Mouse (Mus musculus) testis, adult 2 months (tissue): ENCODE data around the gene Treh. TPM values are rescaled to one million over a fixed set of nuclear protein-coding genes. Genes with fewer than 3 reads are reported as not detected.

Experiments used
- H3K27ac ChIP-seq: fragments of 200-500 bp; 2 replicates; pipeline ENCODE4 v1.5.1; 2012; ENCODE audit warnings: low read depth, low read length; ENCODE audit not compliant: control insufficient read depth, insufficient read depth
- H3K27me3 ChIP-seq: fragments of 200-500 bp; 2 replicates; pipeline ENCODE4 v1.6.1; 2012; ENCODE audit warnings: mild to moderate bottlenecking, low read length, moderate library complexity; ENCODE audit not compliant: control insufficient read depth, insufficient read depth
- H3K36me3 ChIP-seq: fragments of 200-500 bp; 2 replicates; pipeline ENCODE4 v1.6.1; 2012; ENCODE audit warnings: mild to moderate bottlenecking, low read length; ENCODE audit not compliant: control insufficient read depth, insufficient read depth
- H3K4me1 ChIP-seq: fragments of 200-500 bp; 2 replicates; pipeline ENCODE4 v1.6.1; 2012; ENCODE audit warnings: low read length; ENCODE audit not compliant: control insufficient read depth, insufficient read depth
- H3K4me3 ChIP-seq: fragments of 200-500 bp; 2 replicates; pipeline ENCODE4 v1.5.1; 2012; ENCODE audit warnings: low read depth, mild to moderate bottlenecking, low read length, moderate library complexity, mixed read lengths; ENCODE audit not compliant: control insufficient read depth
- CTCF ChIP-seq: fragments of 200-500 bp; IDR thresholded peaks from 2 replicates; pipeline ENCODE4 v1.5.1; 2012; ENCODE audit warnings: low read depth, mild to moderate bottlenecking, inconsistent platforms, low read length, moderate library complexity; ENCODE audit not compliant: control insufficient read depth, insufficient read depth, insufficient replicate concordance
- POLR2A ChIP-seq: fragments of 200-500 bp; IDR thresholded peaks from 2 replicates; pipeline ENCODE4 v1.6.1; 2012; ENCODE audit warnings: low read depth, mild to moderate bottlenecking, inconsistent platforms, low read length, moderate library complexity; ENCODE audit not compliant: control insufficient read depth
- polyA plus RNA-seq: library from polyadenylated mRNA; depleted of rRNA; stranded (reverse); fragments of >200 nt; gene quantifications from 2 replicates; pipeline ENCODE4 v1.2.3, GENCODE M21; 2012

Gene Treh
- polyA plus RNA-seq, 1 experiment = not detected

- Histone ChIP-seq H3K4me3 (no peak overlapping the region), H3K36me3 (no peaks in the 10 kb centered on the region), H3K4me1 (peaks cover 8% of the 10 kb centered on the region), H3K27ac (no peak overlapping the region), H3K27me3 (no peaks in the 10 kb centered on the region)
- no peak for TF ChIP-seq CTCF
- no peak for TF ChIP-seq POLR2A
Measured at GRCm38 (mm10) chr9:44648881-44649281, 24.2 kb upstream of the Treh start.

DNA sequence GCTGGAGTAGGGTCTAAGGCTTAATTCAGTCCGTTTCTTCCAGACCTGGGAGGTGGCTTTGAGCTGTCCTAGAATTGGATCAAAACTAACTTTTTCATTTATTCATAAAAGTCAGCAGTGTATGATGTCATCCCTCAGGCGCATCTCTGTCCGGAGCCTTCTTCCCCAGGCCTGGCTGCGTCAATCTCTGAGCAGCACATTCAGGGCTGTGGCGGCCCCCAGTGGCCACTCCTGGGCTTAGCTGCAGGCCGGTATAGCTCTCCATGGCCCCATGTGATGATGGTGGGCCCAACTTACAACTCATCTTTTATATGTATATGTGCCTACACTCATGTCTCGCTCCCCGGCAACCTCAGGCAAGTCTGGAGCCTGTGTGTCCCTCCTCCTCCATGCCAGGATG is 21.0 kb upstream of the Treh start:
- H3K36me3 ChIP-seq = no peaks in the 10 kb centered on the region
- TF ChIP-seq CTCF = peak; percentile 70; the same call in 1 of the 2 replicates
- no peak for TF ChIP-seq POLR2A
- no peaks in the 10 kb centered on the region for H3K27me3 ChIP-seq
- H3K4me1 ChIP-seq = peaks cover 2% of the 10 kb centered on the region
- H3K4me3 ChIP-seq = no peak overlapping the region
- no peak overlapping the region for H3K27ac ChIP-seq

DNA sequence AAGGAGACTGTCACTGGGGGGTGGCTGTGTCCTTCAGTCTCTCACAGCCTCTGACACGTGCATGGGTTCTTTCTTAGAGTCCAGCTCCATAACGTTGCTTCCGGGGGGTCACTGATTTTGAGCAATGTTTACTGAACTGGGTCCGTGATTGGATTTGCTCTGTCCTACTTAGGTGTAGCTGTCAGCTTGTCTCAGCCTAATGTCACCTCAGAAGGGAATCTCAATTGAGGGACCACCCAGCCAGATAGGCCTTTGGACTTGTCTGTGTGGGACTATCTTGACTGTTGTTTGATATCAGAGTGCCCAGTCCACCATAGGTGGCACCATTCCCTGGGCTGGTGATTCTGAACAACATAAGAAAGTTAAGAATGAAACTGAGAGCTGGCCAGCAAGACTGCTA is 19.1 kb upstream of the Treh start:
- no peak overlapping the region for H3K27ac ChIP-seq
- no peaks in the 10 kb centered on the region for H3K27me3 ChIP-seq
- H3K4me1 ChIP-seq = peaks cover 2% of the 10 kb centered on the region
- TF ChIP-seq CTCF (no peak), POLR2A (no peak)
- no peak overlapping the region for H3K4me3 ChIP-seq
- no peaks in the 10 kb centered on the region for H3K36me3 ChIP-seq

DNA sequence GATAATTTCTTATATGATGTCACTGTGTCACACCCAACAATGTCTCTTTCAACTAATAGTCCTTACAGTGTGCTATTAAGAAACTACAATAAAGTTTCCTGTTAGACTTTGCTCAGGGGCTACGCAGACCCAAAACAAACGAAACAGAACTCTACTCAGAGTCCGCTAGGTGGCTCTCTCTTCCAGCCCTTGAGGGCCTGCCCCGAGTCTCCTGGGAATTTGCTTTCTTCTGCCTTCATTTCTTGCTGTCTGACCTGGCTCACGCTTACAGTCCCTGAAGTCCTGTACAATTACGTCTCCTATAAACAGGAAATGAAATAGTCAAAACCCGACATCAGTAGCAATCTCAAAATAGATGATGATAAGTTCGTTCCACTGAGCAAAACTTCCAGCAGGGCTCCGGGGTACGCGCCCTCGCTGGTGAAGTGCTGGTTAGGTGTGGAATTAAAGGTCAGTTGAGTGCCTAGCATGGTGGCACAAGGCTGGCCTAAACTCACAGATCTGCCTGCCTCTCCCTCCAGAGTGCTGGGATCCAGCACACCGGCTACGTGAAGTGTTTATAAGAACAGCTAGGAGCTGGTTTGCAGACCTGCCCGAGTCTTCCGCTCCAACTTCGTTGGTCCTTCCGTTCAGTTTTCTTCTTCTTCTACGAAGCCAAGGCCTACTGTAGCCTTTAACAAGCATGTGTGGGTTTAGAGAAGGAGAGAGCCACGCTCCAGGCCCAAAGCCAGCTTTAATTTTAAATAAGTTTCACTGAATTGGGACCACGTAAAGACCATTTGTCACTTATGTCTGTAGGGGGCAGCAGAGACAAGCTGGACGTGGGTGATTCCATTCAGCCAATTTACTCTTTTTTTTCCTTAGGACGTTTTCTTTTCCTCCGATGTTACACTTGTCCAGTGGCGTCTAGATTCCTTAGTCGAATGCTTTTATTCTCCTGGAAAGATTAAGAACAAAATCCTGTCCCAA is 17.7 kb upstream of the Treh start:
- no peak for TF ChIP-seq POLR2A
- peak; percentile 41; the same call in 1 of the 2 replicates for TF ChIP-seq CTCF
- no peaks in the 10 kb centered on the region for H3K36me3 ChIP-seq
- H3K27ac ChIP-seq = no peak overlapping the region
- H3K27me3 ChIP-seq = no peaks in the 10 kb centered on the region
- peak overlapping the region; percentile 47 for H3K4me3 ChIP-seq
- no peaks in the 10 kb centered on the region; the same call in 1 of the 2 replicates for H3K4me1 ChIP-seq

GRCm38 (mm10) chr9:44663706-44664105 is 9.3 kb upstream of the Treh start:
- Histone ChIP-seq H3K27me3 (no peaks in the 10 kb centered on the region), H3K36me3 (no peaks in the 10 kb centered on the region), H3K4me1 (no peaks in the 10 kb centered on the region), H3K4me3 (no peak overlapping the region), H3K27ac (no peak overlapping the region)
- no peak for TF ChIP-seq CTCF
- TF ChIP-seq POLR2A = no peak

DNA sequence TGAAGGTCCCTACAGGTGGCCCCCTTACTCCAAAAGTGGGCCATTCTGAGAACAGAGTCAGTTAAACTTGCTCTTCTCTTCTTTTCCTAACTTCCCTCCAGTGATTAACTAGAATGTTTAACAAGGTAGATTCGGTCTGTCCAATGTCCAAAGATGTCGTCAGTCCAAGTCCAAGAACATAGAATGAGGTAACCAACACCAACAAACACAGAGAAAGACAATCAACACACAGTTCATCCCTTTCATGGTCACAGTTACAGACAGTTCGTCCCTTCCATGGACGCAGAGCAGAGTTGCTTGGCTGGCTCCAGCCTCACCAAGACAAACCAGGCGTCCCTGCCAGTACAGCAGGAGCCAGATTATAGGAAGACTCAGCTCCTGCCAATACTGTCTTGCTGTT is 1.6 kb upstream of the Treh start:
- H3K4me1 ChIP-seq = no peaks in the 10 kb centered on the region
- H3K27me3 ChIP-seq = no peaks in the 10 kb centered on the region
- no peak overlapping the region for H3K4me3 ChIP-seq
- TF ChIP-seq POLR2A (no peak), CTCF (no peak)
- no peak overlapping the region for H3K27ac ChIP-seq
- no peaks in the 10 kb centered on the region for H3K36me3 ChIP-seq

- H3K36me3 ChIP-seq = no peaks in the 10 kb centered on the region
- no peaks in the 10 kb centered on the region for H3K27me3 ChIP-seq
- no peak overlapping the region for H3K27ac ChIP-seq
- no peak overlapping the region for H3K4me3 ChIP-seq
- H3K4me1 ChIP-seq = no peaks in the 10 kb centered on the region
- TF ChIP-seq CTCF = no peak
- TF ChIP-seq POLR2A = no peak
Measured at GRCm38 (mm10) chr9:44672291-44672865, 655 bp upstream of the Treh start.
